Mouse (Mus musculus) heart, embryonic 11.5 days (tissue): ENCODE measurements around the gene Myo1e. TPM values are rescaled to one million over a fixed set of nuclear protein-coding genes. Genes with fewer than 3 reads are reported as not detected.

Experiments used
- ATAC-seq: fragments of 200-750 bp; cut with Nextera tagmentation; replicated peaks from 2 replicates; pipeline ENCODE4 v1.8.0; 2017; ENCODE audit warnings: moderate library complexity; ENCODE audit not compliant: insufficient number of reproducible peaks, low FRiP score, low TSS enrichment
- H3K27ac ChIP-seq: fragments of 300-500 bp; sonication (generic); 2 replicates; pipeline ENCODE4 v1.5.1; 2014; ENCODE audit warnings: mild to moderate bottlenecking, low read depth, low read length
- H3K27me3 ChIP-seq: fragments of 300-500 bp; sonication (generic); 2 replicates; pipeline ENCODE4 v1.6.1; 2014; ENCODE audit warnings: mild to moderate bottlenecking, low read length, mixed read lengths; ENCODE audit not compliant: control insufficient read depth, insufficient read depth
- H3K36me3 ChIP-seq: fragments of 300-500 bp; sonication (generic); 2 replicates; pipeline ENCODE4 v1.6.1; 2014; ENCODE audit warnings: mild to moderate bottlenecking, low read length, moderate library complexity, mixed read lengths; ENCODE audit not compliant: control insufficient read depth, insufficient read depth
- H3K4me1 ChIP-seq: fragments of 300-500 bp; sonication (generic); 2 replicates; pipeline ENCODE4 v1.6.1; 2014; ENCODE audit warnings: low read length; ENCODE audit not compliant: control insufficient read depth, insufficient read depth
- H3K4me2 ChIP-seq: fragments of 300-500 bp; sonication (generic); 2 replicates; pipeline ENCODE4 v1.6.1; 2014; ENCODE audit warnings: mild to moderate bottlenecking, moderate library complexity
- H3K4me3 ChIP-seq: fragments of 300-500 bp; sonication (generic); 2 replicates; pipeline ENCODE4 v1.5.1; 2014; ENCODE audit warnings: low read depth, low read length
- H3K9ac ChIP-seq: fragments of 300-500 bp; sonication (generic); 2 replicates; pipeline ENCODE4 v1.6.1; 2014; ENCODE audit warnings: mild to moderate bottlenecking, low read depth, low read length, moderate library complexity
- H3K9me3 ChIP-seq: fragments of 300-500 bp; sonication (generic); replicated peaks from 2 replicates; pipeline ENCODE4 v1.6.1; 2016; ENCODE audit warnings: low read length; ENCODE audit not compliant: control insufficient read depth
- WGBS: fragments of 180-500 bp; shearing (Covaris S2); extraction: QIAGEN DNeasy Blood & Tissue Kit; methylation state at CpG from one replicate; pipeline ENCODE4 v1.1.7; 2014; ENCODE audit not compliant: insufficient replicate concordance; 5-methylcytosine and 5-hydroxymethylcytosine counted together
- polyA plus RNA-seq: library from polyadenylated mRNA; unstranded; fragments of >200 nt; fragmentation: Nextera tagmentation; extraction: Ambion mirVana; gene quantifications from 2 replicates; pipeline ENCODE4 v1.2.1, GENCODE M21; 2014

Gene Myo1e
- polyA plus RNA-seq, 1 experiment from 2014 or later: 11.2 TPM

DNA sequence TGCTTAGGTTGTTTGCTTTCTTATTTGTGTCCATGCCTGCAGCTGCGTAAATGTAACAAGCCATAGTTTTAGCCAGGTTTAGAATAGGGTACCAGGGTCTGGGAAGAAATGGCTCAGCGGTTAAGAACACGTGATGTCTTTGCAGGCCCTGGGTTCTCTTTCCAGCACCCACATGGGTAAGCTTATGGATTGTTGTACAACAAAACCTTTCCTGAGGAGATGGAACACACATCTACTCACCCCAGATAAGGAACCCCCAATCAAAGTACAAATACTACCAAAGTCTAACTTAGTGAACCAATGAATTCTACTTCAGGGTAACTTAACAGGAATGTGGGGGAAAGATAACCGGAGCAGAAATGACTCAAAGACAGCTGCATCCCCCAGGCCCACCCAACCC is 177.3 kb downstream of the Myo1e start:
- Histone ChIP-seq H3K27me3 (no peaks in the 10 kb centered on the region), H3K9me3 (no peaks in the 10 kb centered on the region), H3K27ac (no peak overlapping the region), H3K4me3 (no peak overlapping the region), H3K9ac (no peak overlapping the region), H3K4me1 (no peaks in the 10 kb centered on the region), H3K36me3 (peaks cover 10% of the 10 kb centered on the region), H3K4me2 (no peak overlapping the region)
- ATAC-seq: no peak
- 84% methylated on average over 4 of the region's 4 CpGs for WGBS

DNA sequence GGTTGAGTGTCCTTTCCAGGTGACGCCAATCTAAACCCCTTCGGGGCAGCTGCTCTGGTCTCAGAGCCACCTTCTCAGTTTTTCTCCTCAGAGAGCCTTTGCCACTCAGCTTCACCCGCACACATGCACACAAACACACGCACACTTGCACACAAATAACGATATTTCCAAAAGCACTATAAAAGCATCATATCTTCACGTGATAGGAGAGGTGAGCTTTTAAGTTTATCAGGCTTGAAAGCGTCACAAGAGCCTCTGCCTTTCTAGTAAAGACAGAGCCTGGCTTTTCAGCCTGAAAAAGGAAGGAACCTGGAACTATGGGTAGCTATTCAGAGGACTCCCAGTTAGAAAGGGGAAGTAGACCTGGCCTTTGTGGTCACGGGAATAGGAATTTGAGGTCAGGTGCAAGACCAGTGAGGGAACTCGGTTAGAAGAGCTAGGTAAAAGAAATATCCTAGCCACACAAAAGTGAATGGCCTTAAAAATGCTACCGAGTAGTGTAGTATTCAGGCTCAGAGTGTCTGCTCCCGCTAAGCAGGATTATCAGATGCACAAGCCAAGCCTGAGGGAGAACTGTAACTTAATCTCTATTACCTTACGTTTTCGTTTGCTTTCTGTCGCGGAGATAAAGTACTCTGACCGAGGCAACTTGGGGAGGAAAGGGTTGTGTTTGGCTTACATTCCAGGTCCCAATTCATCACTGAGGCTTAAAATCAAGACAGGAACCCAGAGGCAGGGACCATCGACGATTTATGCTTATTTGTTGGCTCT is 178.0 kb downstream of the Myo1e start:
- no peak overlapping the region for H3K27ac ChIP-seq
- H3K4me1 ChIP-seq: no peaks in the 10 kb centered on the region
- WGBS: 71% methylated on average over 18 of the region's 18 CpGs
- H3K4me3 ChIP-seq: no peak overlapping the region
- H3K27me3 ChIP-seq: no peaks in the 10 kb centered on the region
- no peak overlapping the region for H3K4me2 ChIP-seq
- H3K9me3 ChIP-seq: no peaks in the 10 kb centered on the region
- no peak overlapping the region for H3K9ac ChIP-seq
- H3K36me3 ChIP-seq: peaks cover 10% of the 10 kb centered on the region
- ATAC-seq: no peak

DNA sequence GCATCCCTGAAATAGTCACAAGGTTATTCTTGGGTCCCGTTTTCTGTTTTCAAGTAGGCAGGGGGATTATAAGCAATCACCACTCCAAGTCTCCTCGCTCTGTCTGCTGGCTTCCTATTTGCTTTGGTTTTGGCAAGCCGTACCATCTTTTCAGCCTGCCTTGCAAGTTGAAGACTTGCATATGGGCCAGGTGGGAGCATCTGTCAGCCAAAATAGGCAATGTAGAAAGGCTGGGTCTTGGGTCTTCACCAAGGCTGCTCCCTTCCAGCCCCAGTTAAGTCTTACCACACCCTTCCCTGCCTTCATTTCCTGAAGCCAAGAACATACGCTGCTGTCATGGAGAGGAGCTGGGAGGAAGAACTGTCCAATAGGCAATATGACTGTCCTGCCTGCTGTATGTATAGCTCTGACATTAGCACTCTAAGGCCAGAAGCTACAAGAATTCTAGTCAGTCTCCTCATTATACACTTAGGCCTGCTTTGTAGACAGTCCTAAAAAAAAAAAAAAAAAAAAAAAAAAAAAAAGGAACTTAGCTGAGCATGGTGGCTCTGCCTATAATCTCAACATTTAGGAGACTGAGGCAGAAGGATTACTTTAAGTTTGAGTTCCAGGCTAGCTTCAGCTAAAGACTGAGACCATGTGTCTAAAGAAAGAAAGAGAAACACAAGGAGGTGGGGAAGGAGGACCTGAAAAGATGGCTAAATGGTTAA is 180.4 kb downstream of the Myo1e start:
- H3K27ac ChIP-seq: no peak overlapping the region
- H3K36me3 ChIP-seq: peaks cover 5% of the 10 kb centered on the region
- H3K4me1 ChIP-seq: no peaks in the 10 kb centered on the region
- H3K9me3 ChIP-seq: no peaks in the 10 kb centered on the region
- no peak overlapping the region for H3K4me2 ChIP-seq
- ATAC-seq: no peak
- no peak overlapping the region for H3K9ac ChIP-seq
- H3K4me3 ChIP-seq: no peak overlapping the region
- 81% methylated on average over 4 of the region's 4 CpGs for WGBS
- H3K27me3 ChIP-seq: no peaks in the 10 kb centered on the region

DNA sequence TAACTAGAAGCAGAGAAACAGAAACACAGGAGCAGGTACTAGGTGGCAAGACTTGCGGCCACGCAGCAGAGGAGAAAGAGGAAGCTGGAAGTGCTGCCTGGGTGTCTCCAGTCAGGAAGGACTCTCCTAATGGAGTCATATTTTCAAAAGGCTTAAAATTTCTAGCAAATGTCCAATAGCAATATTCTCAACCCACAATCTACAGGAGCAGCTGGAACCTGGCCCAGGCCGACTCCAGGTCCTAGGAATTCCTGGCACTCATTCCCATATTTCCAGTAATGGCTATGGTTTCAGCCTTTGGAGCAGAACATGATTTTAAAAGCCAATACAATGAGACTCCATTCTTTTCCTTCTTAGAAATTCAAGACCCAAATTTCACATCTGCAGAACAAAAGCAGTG is 182.4 kb downstream of the Myo1e start:
- H3K4me2 ChIP-seq: no peak overlapping the region
- 82% methylated on average over 3 of the region's 3 CpGs for WGBS
- no peak for ATAC-seq
- H3K27me3 ChIP-seq: no peaks in the 10 kb centered on the region
- H3K4me1 ChIP-seq: no peaks in the 10 kb centered on the region
- no peaks in the 10 kb centered on the region for H3K9me3 ChIP-seq
- H3K9ac ChIP-seq: no peak overlapping the region
- no peak overlapping the region for H3K27ac ChIP-seq
- H3K4me3 ChIP-seq: no peak overlapping the region
- peaks cover 3% of the 10 kb centered on the region for H3K36me3 ChIP-seq

DNA sequence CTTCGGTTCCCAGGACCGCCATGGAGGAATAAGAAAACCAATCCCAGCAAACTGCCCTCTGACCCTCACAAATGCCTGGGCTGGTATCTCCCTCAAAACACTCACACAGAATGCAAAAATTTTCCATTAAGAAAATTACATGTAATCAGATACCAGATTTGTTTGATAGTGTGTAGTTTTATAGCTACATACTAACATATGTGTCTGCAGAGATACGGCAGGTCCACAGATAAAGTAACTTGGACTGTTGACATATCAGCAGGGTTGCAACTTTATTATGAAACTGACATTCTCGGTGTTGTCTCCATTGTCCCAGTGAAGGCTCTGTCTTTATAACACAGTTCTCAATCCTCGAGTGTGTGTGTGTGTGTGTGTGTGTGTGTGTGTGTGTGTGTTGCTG is 183.9 kb downstream of the Myo1e start:
- Histone ChIP-seq H3K9me3 (no peaks in the 10 kb centered on the region), H3K36me3 (no peaks in the 10 kb centered on the region; the same call in 1 of the 2 replicates), H3K4me3 (no peak overlapping the region), H3K9ac (no peak overlapping the region), H3K27ac (no peak overlapping the region), H3K27me3 (no peaks in the 10 kb centered on the region), H3K4me2 (no peak overlapping the region), H3K4me1 (no peaks in the 10 kb centered on the region)
- WGBS: 90% methylated on average over 5 of the region's 5 CpGs
- no peak for ATAC-seq

DNA sequence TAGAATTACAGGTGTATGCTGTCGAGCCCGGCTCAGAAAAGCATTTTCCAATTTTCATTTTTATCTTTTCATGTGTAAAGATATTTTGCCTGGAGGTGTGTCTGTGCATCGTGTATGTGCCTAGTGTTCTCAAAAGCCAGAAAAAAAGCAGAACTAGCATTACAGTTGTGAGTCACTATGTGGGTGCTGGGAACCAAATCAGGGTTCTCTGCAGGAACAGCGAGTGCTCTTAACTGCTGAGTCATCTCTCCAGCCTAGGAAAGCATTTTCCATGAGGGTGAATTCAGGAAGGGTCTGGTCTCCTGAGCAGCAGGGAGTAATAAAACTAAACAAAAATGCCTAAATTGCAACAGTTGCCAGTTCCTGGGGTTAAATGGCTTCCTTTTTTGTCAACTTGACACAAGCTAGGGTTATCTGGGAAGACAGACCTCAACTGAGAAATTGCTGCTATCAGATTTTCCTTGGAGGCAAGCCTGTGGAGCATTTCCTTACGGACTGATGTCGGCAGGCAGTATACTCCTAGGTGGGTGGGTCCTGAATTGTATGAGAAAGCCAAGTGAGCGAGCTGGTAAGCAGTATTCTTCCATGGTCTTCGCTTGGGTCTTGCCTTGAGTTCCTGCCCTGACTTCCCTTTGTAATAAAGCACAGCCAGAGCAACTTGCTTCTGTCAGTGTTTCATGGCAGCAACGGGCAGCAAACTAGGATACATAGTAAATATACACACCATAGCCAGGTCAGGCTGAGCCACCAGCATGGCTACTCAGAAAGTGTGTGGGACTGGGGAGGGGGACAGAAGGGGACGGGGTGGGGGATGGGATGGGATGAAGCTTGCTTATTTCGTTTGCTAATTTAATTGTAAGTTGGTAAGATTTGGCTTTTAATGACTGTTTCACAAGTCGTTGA is 184.8 kb downstream of the Myo1e start:
- peaks cover 5% of the 10 kb centered on the region for H3K36me3 ChIP-seq
- ATAC-seq: no peak
- no peaks in the 10 kb centered on the region for H3K27me3 ChIP-seq
- no peaks in the 10 kb centered on the region for H3K4me1 ChIP-seq
- no peak overlapping the region for H3K9ac ChIP-seq
- no peaks in the 10 kb centered on the region for H3K9me3 ChIP-seq
- 66% methylated on average over 12 of the region's 12 CpGs for WGBS
- H3K27ac ChIP-seq: no peak overlapping the region
- no peak overlapping the region for H3K4me3 ChIP-seq
- no peak overlapping the region for H3K4me2 ChIP-seq

DNA sequence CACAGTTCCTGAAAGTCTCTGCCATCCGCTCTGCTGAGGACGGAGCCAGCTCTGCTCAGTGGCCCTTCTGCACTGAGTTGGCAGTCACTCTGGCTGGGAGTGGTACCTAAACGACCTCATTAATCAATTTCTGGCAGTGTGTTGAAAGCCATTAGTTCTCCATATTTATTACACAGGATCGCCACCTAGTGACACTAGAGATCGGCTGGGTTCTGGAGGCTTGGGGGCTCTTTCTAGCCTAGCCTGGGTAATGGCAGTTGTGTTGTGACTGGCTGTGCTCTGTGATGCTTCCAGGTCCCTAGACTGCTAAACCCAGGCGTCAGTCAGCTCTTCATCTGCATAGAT is 185.4 kb downstream of the Myo1e start:
- WGBS: 26% methylated on average over 6 of the region's 6 CpGs
- H3K9me3 ChIP-seq: no peaks in the 10 kb centered on the region
- H3K4me1 ChIP-seq: no peaks in the 10 kb centered on the region
- no peak overlapping the region for H3K27ac ChIP-seq
- H3K4me2 ChIP-seq: no peak overlapping the region
- H3K9ac ChIP-seq: no peak overlapping the region
- peaks cover 5% of the 10 kb centered on the region for H3K36me3 ChIP-seq
- no peak for ATAC-seq
- H3K4me3 ChIP-seq: no peak overlapping the region
- H3K27me3 ChIP-seq: no peaks in the 10 kb centered on the region

DNA sequence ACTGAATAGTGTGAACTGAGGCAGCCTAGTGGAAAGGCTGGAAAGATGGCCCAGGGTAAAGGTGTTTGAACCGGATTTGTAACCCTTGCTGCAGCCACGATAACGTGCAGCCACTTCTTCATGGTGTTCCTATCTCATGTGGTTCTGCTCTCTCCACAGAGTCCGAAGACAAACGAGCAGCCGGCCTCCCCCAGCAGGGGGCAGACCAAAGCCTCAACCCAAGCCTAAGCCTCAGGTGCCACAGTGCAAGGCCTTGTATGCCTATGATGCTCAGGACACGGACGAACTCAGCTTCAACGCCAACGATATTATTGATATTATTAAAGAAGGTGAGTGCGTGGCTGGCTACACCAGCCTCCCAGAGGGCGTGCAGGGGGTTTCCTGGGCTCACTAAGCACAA is 188.5 kb downstream of the Myo1e start:
- no peak for ATAC-seq
- Histone ChIP-seq H3K4me3 (no peak overlapping the region), H3K9ac (no peak overlapping the region), H3K27ac (no peak overlapping the region), H3K36me3 (peaks cover 8% of the 10 kb centered on the region), H3K4me2 (no peak overlapping the region), H3K4me1 (no peaks in the 10 kb centered on the region), H3K27me3 (no peaks in the 10 kb centered on the region), H3K9me3 (no peaks in the 10 kb centered on the region)
- 79% methylated on average over 12 of the region's 12 CpGs for WGBS
